Mouse (Mus musculus) intestine, embryonic 15.5 days (tissue): ENCODE measurements around the gene Hgd. TPM values are rescaled to one million over a fixed set of nuclear protein-coding genes. Genes with fewer than 3 reads are reported as not detected.

Experiments used
- polyA plus RNA-seq: library from polyadenylated mRNA; unstranded; fragments of >200 nt; fragmentation: Nextera tagmentation; extraction: Ambion mirVana; gene quantifications from 2 replicates; pipeline ENCODE4 v1.2.1, GENCODE M21; 2015

Gene Hgd
- polyA plus RNA-seq, 1 experiment from 2014 or later: 1.0 TPM

Other genes with a start within 250 kb of the Hgd start
- 2.5 TPM in 2 replicates for gene Stxbp5l, start 195.2 kb upstream of the Hgd start, polyA plus RNA-seq
- gene Gtf2e1, start 40.4 kb upstream of the Hgd start, polyA plus RNA-seq: 18.2 and 20.4 TPM in 2 replicates
- gene Rabl3, start 40.3 kb upstream of the Hgd start, polyA plus RNA-seq: 30.6 and 31.1 TPM in 2 replicates
- gene Ndufb4, start 74.3 kb downstream of the Hgd start, polyA plus RNA-seq: 58.4 and 71.7 TPM in 2 replicates
- gene Fstl1, start 196.7 kb downstream of the Hgd start, polyA plus RNA-seq: 232 and 269 TPM in 2 replicates